Mouse (Mus musculus) kidney, adult 2 months (tissue): Measurements from ENCODE around the gene Mettl25.

ENCODE experiments used
- CTCF ChIP-seq: fragments of 200-500 bp; conservative IDR thresholded peaks from 2 replicates; pipeline ENCODE4 v1.5.1; 2011; ENCODE audit warnings: low read depth, mild to moderate bottlenecking, control low read depth, low read length, moderate library complexity, mixed read lengths; ENCODE audit not compliant: insufficient read depth, insufficient read length
- POLR2A ChIP-seq: fragments of 200-500 bp; IDR thresholded peaks from one replicate; pipeline ENCODE4 v1.6.1; 2011; ENCODE audit warnings: low read depth, low read length, control low read depth

- TF ChIP-seq CTCF (peak; percentile 82), POLR2A (no peak)
These were observed 66.8 kb downstream of the Mettl25 start for GRCm38 (mm10) chr10:105774382-105774781.
